Mouse (Mus musculus): ENCODE measurements around the gene Tekt4. TPM values are rescaled to one million over a fixed set of nuclear protein-coding genes. Genes with fewer than 3 reads are reported as not detected.

Gene Tekt4
- polyA plus RNA-seq, 1 experiment from 2014 or later = not detected

GRCm38 (mm10) chr17:25519511-25519910 lies 65.1 kb downstream of the Tekt4 start:
- no peaks in the 10 kb centered on the region for H3K4me1 ChIP-seq (replicated peaks; ENCODE audit: insufficient read depth, low read length)
- TF ChIP-seq CTCF (IDR thresholded peaks at IDR 0.05; ENCODE audit: low read depth) = no peak
- no peak overlapping the region for H3K27ac ChIP-seq
- H3K36me3 ChIP-seq (ENCODE audit: insufficient read depth, low read length) = no peaks in the 10 kb centered on the region
- no peak for ATAC-seq (replicated peaks; ENCODE audit: low FRiP score, low read depth)
- no peak overlapping the region for H3K4me3 ChIP-seq (replicated peaks; ENCODE audit: low read depth, low read length)
- no peak overlapping the region for H3K9ac ChIP-seq (ENCODE audit: low read depth, low read length)
- H3K27me3 ChIP-seq (ENCODE audit: insufficient read depth, low read length) = no peaks in the 10 kb centered on the region
- DNase-seq (ENCODE audit: low spot score) = no peak
- no peaks in the 10 kb centered on the region for H3K9me3 ChIP-seq (replicated peaks; ENCODE audit: low read length)
- H3K4me2 ChIP-seq (ENCODE audit: low read length) = no peak overlapping the region
- WGBS = 80% methylated on average over 5 of the region's 5 CpGs

DNA sequence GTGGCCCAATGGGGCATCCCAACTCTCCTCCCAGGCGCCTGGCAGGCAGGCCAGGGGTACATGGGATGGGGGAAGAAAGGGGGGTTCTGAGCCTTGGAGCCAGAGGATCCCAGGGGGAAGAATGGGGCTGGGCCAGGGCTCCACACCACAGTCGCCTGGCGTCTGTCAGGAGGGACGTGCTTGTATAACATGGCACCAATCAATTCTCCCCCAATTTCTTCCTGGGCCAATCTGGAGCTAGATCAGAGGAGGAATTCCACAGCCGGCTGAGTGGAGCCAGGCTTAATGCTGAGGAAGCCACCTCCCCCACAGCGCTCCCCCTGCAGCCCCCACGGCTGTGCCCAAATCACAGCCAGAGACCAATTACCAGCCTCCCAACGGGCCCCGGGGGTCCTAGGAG lies 66.1 kb downstream of the Tekt4 start:
- DNase-seq (ENCODE audit: low spot score) (no peak), ATAC-seq (replicated peaks; ENCODE audit: low FRiP score, low read depth) (no peak)
- Histone ChIP-seq H3K4me2 (ENCODE audit: low read length) (no peak overlapping the region), H3K9ac (ENCODE audit: low read depth, low read length) (no peak overlapping the region), H3K4me1 (replicated peaks; ENCODE audit: insufficient read depth, low read length) (no peaks in the 10 kb centered on the region), H3K4me3 (replicated peaks; ENCODE audit: low read depth, low read length) (no peak overlapping the region), H3K9me3 (replicated peaks; ENCODE audit: low read length) (no peaks in the 10 kb centered on the region), H3K36me3 (ENCODE audit: insufficient read depth, low read length) (no peaks in the 10 kb centered on the region), H3K27ac (no peak overlapping the region), H3K27me3 (ENCODE audit: insufficient read depth, low read length) (no peaks in the 10 kb centered on the region)
- no peak for TF ChIP-seq CTCF (IDR thresholded peaks at IDR 0.05; ENCODE audit: low read depth)
- 22% methylated on average over 9 of the region's 9 CpGs for WGBS

- Histone ChIP-seq H3K9ac (ENCODE audit: low read depth, low read length) (no peak overlapping the region), H3K27me3 (ENCODE audit: insufficient read depth, low read length) (no peaks in the 10 kb centered on the region), H3K36me3 (ENCODE audit: insufficient read depth, low read length) (no peaks in the 10 kb centered on the region), H3K4me2 (ENCODE audit: low read length) (no peak overlapping the region), H3K9me3 (replicated peaks; ENCODE audit: low read length) (no peaks in the 10 kb centered on the region), H3K27ac (no peak overlapping the region), H3K4me1 (replicated peaks; ENCODE audit: insufficient read depth, low read length) (no peaks in the 10 kb centered on the region), H3K4me3 (replicated peaks; ENCODE audit: low read depth, low read length) (no peak overlapping the region)
- no peak for ATAC-seq (replicated peaks; ENCODE audit: low FRiP score, low read depth)
- no peak for TF ChIP-seq CTCF (IDR thresholded peaks at IDR 0.05; ENCODE audit: low read depth)
- no peak for DNase-seq (ENCODE audit: low spot score)
- WGBS = 63% methylated on average over 12 of the region's 12 CpGs
These were observed 67.7 kb downstream of the Tekt4 start for GRCm38 (mm10) chr17:25522080-25522479.

Other genes starting within 250 kb of the Tekt4 start
- 68.8 and 71.2 TPM in 2 replicates for gene Gnptg, start 214.5 kb upstream of the Tekt4 start, polyA plus RNA-seq (2015; fragmentation: Nextera tagmentation; extraction: Ambion mirVana)
- 50.1 and 52.3 TPM in 2 replicates for gene Tsr3, start 214.4 kb upstream of the Tekt4 start, polyA plus RNA-seq (2015; fragmentation: Nextera tagmentation; extraction: Ambion mirVana)
- 1.0 and 1.5 TPM in 2 replicates for gene Baiap3, start 198.3 kb upstream of the Tekt4 start, polyA plus RNA-seq (2015; fragmentation: Nextera tagmentation; extraction: Ambion mirVana)
- 501 and 544 TPM in 2 replicates for gene Ube2i, start 180.0 kb upstream of the Tekt4 start, polyA plus RNA-seq (2015; fragmentation: Nextera tagmentation; extraction: Ambion mirVana)
- 0.09 and 0.18 TPM in 2 replicates for gene Prss34, start 156.2 kb upstream of the Tekt4 start, polyA plus RNA-seq (2015; fragmentation: Nextera tagmentation; extraction: Ambion mirVana)
- not detected in 2 replicates for gene Prss28, start 146.0 kb upstream of the Tekt4 start, polyA plus RNA-seq (2015; fragmentation: Nextera tagmentation; extraction: Ambion mirVana)
- not detected in 2 replicates for gene Prss29, start 136.0 kb upstream of the Tekt4 start, polyA plus RNA-seq (2015; fragmentation: Nextera tagmentation; extraction: Ambion mirVana)
- 0.19 and 0.55 TPM in 2 replicates for gene Tpsab1, start 109.1 kb upstream of the Tekt4 start, polyA plus RNA-seq (2015; fragmentation: Nextera tagmentation; extraction: Ambion mirVana)
- gene Tpsb2, start 88.3 kb upstream of the Tekt4 start, polyA plus RNA-seq (2015; fragmentation: Nextera tagmentation; extraction: Ambion mirVana) = 1.5 and 4.2 TPM in 2 replicates
- 0.18 and 0.41 TPM in 2 replicates for gene Tpsg1, start 85.3 kb upstream of the Tekt4 start, polyA plus RNA-seq (2015; fragmentation: Nextera tagmentation; extraction: Ambion mirVana)
- gene Cacna1h, start 20.8 kb upstream of the Tekt4 start, polyA plus RNA-seq (2015; fragmentation: Nextera tagmentation; extraction: Ambion mirVana) = 1.2 and 1.7 TPM in 2 replicates
- not detected in 2 replicates for gene Sstr5, start 42.7 kb downstream of the Tekt4 start, polyA plus RNA-seq (2015; fragmentation: Nextera tagmentation; extraction: Ambion mirVana)
- gene Sox8, start 116.1 kb downstream of the Tekt4 start, polyA plus RNA-seq (2015; fragmentation: Nextera tagmentation; extraction: Ambion mirVana) = 1.8 and 2.2 TPM in 2 replicates
- gene Lmf1, start 124.5 kb downstream of the Tekt4 start, polyA plus RNA-seq (2015; fragmentation: Nextera tagmentation; extraction: Ambion mirVana) = 22.0 and 25.5 TPM in 2 replicates

Data from kidney, postnatal 0 days (tissue).